Mouse (Mus musculus): ENCODE data around the gene Egfr. TPM values are rescaled to one million over a fixed set of nuclear protein-coding genes. Genes with fewer than 3 reads are reported as not detected.
A peak's percentile ranks its signal among the peaks of the same experiment; 100 is the strongest.

Gene Egfr
- total and polyA plus RNA-seq, 2 experiments from 2014 or later = 12.4 to 29.3 TPM

DNA sequence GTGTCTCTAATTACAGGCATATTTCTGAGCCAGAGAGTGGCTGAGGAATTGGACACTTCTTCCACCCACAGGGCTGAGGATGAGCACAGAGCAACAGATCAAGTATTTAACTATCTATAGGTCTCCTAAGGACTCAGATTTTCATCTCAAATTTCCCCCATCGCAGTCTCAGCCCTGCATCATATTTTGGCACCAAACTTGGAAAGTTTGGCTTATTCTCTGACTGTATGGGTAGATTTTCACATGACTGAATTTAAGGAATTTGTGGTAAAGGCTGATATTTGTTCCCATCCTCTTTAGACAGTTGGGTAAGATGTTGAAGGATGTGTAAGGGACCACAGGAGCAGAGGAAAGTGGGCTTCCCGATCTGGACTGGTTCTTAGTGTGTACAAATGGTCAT is 145.7 kb downstream of the Egfr start:
- Histone ChIP-seq H3K4me2 (ENCODE audit: low read depth, low read length) (no peak overlapping the region), H3K4me1 (ENCODE audit: insufficient read depth, low read length) (no peaks in the 10 kb centered on the region), H3K9me3 (ENCODE audit: low read length) (no peaks in the 10 kb centered on the region), H3K27ac (no peak overlapping the region), H3K4me3 (ENCODE audit: low read length) (no peak overlapping the region), H3K9ac (replicated peaks; ENCODE audit: low read length) (no peak overlapping the region), H3K36me3 (ENCODE audit: insufficient read depth, low read length) (0 out of 2 replicates have a peak, but pooled peaks cover 10% of the 10 kb centered on the region), H3K27me3 (ENCODE audit: insufficient read depth, low read length) (no peaks in the 10 kb centered on the region)
- ATAC-seq = no peak
- WGBS = 93% methylated on average over 2 of the region's 2 CpGs
- no peak for TF ChIP-seq CTCF (IDR thresholded peaks at IDR 0.05; ENCODE audit: low read depth)
- no peak for DNase-seq (ENCODE audit: low spot score)

GRCm38 (mm10) chr11:16900182-16900581 is 148.2 kb downstream of the Egfr start:
- TF ChIP-seq CTCF (IDR thresholded peaks at IDR 0.05; ENCODE audit: low read depth) = no peak
- ATAC-seq (no peak), DNase-seq (ENCODE audit: low spot score) (no peak)
- Histone ChIP-seq H3K4me2 (ENCODE audit: low read depth, low read length) (no peak overlapping the region), H3K27me3 (ENCODE audit: insufficient read depth, low read length) (no peaks in the 10 kb centered on the region), H3K36me3 (ENCODE audit: insufficient read depth, low read length) (0 out of 2 replicates have a peak, but pooled peaks cover 10% of the 10 kb centered on the region), H3K9me3 (ENCODE audit: low read length) (no peaks in the 10 kb centered on the region), H3K27ac (no peak overlapping the region), H3K4me1 (ENCODE audit: insufficient read depth, low read length) (no peaks in the 10 kb centered on the region; the same call in 1 of the 2 replicates), H3K4me3 (ENCODE audit: low read length) (no peak overlapping the region), H3K9ac (replicated peaks; ENCODE audit: low read length) (no peak overlapping the region)
- 94% methylated on average over 1 of the region's 1 CpGs for WGBS

DNA sequence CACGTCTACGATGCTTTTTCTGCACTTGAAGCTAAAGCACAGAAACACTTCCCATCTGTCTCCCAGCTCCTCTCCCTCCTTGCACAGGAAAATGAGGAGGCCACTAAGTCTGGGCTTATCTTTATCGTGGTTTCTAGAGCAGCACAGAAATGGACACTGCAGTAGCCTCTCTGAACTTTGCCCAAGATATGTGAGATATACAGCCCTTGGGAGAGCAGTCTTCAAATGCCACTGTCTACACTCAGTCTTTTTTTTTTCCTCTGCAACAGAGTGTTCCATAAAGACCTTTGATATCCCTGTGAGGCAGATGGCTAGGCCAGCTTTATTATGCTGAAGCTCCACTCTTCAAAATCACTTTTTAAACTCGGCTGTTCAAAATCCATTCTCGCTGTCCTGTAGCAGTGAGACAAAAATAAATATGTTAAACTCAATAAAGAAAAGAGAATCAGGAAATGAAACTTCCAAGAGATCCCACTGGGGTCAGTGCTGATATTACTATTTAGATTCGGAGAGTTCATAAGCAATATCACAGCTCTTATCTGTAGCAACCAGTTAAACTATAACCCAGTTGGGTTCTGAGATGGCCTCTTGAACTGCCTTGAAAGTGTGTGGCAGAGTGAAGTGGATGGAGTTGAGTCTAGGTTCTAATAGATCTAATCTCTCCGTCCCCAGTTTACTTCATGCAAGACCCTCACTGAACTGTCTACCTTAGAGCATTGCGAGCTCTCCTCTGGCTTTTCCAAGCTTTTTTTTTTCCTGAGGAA is 148.8 kb downstream of the Egfr start:
- H3K36me3 ChIP-seq (ENCODE audit: insufficient read depth, low read length) = 0 out of 2 replicates have a peak, but pooled peaks cover 10% of the 10 kb centered on the region
- no peak overlapping the region for H3K9ac ChIP-seq (replicated peaks; ENCODE audit: low read length)
- H3K4me2 ChIP-seq (ENCODE audit: low read depth, low read length) = no peak overlapping the region
- WGBS = 89% methylated on average over 8 of the region's 8 CpGs
- no peak for TF ChIP-seq CTCF (IDR thresholded peaks at IDR 0.05; ENCODE audit: low read depth)
- H3K9me3 ChIP-seq (ENCODE audit: low read length) = no peaks in the 10 kb centered on the region
- DNase-seq (ENCODE audit: low spot score) (no peak), ATAC-seq (no peak)
- H3K4me3 ChIP-seq (ENCODE audit: low read length) = no peak overlapping the region
- no peaks in the 10 kb centered on the region; the same call in 1 of the 2 replicates for H3K4me1 ChIP-seq (ENCODE audit: insufficient read depth, low read length)
- H3K27ac ChIP-seq = no peak overlapping the region
- no peaks in the 10 kb centered on the region for H3K27me3 ChIP-seq (ENCODE audit: insufficient read depth, low read length)

GRCm38 (mm10) chr11:16904302-16905011 is 152.5 kb downstream of the Egfr start:
- Histone ChIP-seq H3K36me3 (ENCODE audit: insufficient read depth, low read length) (no peaks in the 10 kb centered on the region), H3K4me3 (ENCODE audit: low read length) (no peak overlapping the region), H3K27ac (no peak overlapping the region), H3K4me1 (ENCODE audit: insufficient read depth, low read length) (no peaks in the 10 kb centered on the region; the same call in 1 of the 2 replicates), H3K4me2 (ENCODE audit: low read depth, low read length) (no peak overlapping the region), H3K9me3 (ENCODE audit: low read length) (no peaks in the 10 kb centered on the region), H3K27me3 (ENCODE audit: insufficient read depth, low read length) (no peaks in the 10 kb centered on the region), H3K9ac (replicated peaks; ENCODE audit: low read length) (no peak overlapping the region)
- no peak for TF ChIP-seq CTCF (IDR thresholded peaks at IDR 0.05; ENCODE audit: low read depth)
- WGBS = 70% methylated on average over 8 of the region's 8 CpGs
- ATAC-seq (peak; percentile 47; the same call in 1 of the 2 replicates), DNase-seq (ENCODE audit: low spot score) (peak; percentile 26)

DNA sequence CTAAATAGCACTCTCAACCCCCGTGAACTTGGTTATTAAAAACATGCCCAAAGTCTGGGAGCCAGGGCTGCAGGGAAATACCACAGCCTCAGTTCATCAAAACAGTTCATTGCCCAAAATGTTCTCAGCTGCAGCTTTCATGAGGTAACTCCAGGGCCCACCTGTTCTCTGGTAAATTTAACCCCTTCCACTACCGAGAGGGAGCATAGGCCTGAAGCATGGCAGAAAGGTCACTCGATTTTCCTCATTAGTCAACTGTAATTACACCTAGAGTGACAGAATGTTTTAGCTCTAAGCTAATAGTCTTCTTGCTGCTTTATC is 153.0 kb downstream of the Egfr start:
- DNase-seq (ENCODE audit: low spot score) (no peak), ATAC-seq (no peak)
- 62% methylated on average over 3 of the region's 3 CpGs for WGBS
- Histone ChIP-seq H3K4me2 (ENCODE audit: low read depth, low read length) (no peak overlapping the region), H3K4me1 (ENCODE audit: insufficient read depth, low read length) (no peaks in the 10 kb centered on the region; the same call in 1 of the 2 replicates), H3K4me3 (ENCODE audit: low read length) (no peak overlapping the region), H3K9ac (replicated peaks; ENCODE audit: low read length) (no peak overlapping the region), H3K27ac (no peak overlapping the region), H3K36me3 (ENCODE audit: insufficient read depth, low read length) (no peaks in the 10 kb centered on the region), H3K27me3 (ENCODE audit: insufficient read depth, low read length) (no peaks in the 10 kb centered on the region), H3K9me3 (ENCODE audit: low read length) (no peaks in the 10 kb centered on the region)
- TF ChIP-seq CTCF (IDR thresholded peaks at IDR 0.05; ENCODE audit: low read depth) = no peak

GRCm38 (mm10) chr11:16906530-16906929 is 154.5 kb downstream of the Egfr start:
- no peak for TF ChIP-seq CTCF (IDR thresholded peaks at IDR 0.05; ENCODE audit: low read depth)
- no peaks in the 10 kb centered on the region for H3K9me3 ChIP-seq (ENCODE audit: low read length)
- 98% methylated on average over 2 of the region's 2 CpGs for WGBS

More at GRCm38 (mm10) chr11:16906530-16906929, 154.5 kb downstream of the Egfr start:
- H3K36me3 ChIP-seq (ENCODE audit: insufficient read depth, low read length) = no peaks in the 10 kb centered on the region; the same call in 1 of the 2 replicates
- no peak overlapping the region for H3K27ac ChIP-seq
- no peak overlapping the region for H3K4me2 ChIP-seq (ENCODE audit: low read depth, low read length)
- no peaks in the 10 kb centered on the region; the same call in 1 of the 2 replicates for H3K4me1 ChIP-seq (ENCODE audit: insufficient read depth, low read length)
- DNase-seq (ENCODE audit: low spot score) (no peak), ATAC-seq (no peak)
- no peak overlapping the region for H3K4me3 ChIP-seq (ENCODE audit: low read length)
- no peaks in the 10 kb centered on the region for H3K27me3 ChIP-seq (ENCODE audit: insufficient read depth, low read length)
- H3K9ac ChIP-seq (replicated peaks; ENCODE audit: low read length) = no peak overlapping the region

All from hindbrain, postnatal 0 days (tissue).